Mouse (Mus musculus): ENCODE results near the gene Irf2. TPM values are rescaled to one million over a fixed set of nuclear protein-coding genes. Genes with fewer than 3 reads are reported as not detected.
A peak's percentile ranks its signal among the peaks of the same experiment; 100 is the strongest.

Gene Irf2
- total and polyA plus RNA-seq, 3 experiments: 4.9 to 19.4 TPM; not detected in 1

DNA sequence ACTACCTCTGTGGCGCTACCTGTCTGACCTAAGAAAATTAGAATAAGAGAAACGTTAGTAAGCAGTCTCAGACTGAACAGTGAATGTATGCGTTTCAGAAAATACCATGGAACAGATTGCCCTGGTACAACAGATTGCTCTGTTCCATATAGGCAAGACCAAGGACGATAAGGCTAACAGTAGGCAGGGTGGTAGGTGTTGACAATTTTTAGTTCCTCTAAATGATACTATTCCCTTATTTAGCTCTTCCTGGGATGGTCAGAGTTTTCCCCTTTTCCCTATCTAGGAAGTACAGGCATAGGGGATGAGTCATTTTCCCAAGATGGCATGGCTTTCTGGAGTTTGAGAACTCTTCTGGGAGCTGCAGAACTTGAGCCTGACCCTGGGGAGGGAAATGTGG, 73.4 kb downstream of the Irf2 start:
- peaks cover 10 to 29% of the 10 kb centered on the region in 2 experiments for H3K36me3 ChIP-seq (ENCODE audit: control insufficient read depth in 1 of 2, insufficient read depth in 2 of 2, low read length in 2 of 2)
- H3K79me2 ChIP-seq (ENCODE audit: control insufficient read depth, insufficient read depth, low read length, poor library complexity): no peaks in the 10 kb centered on the region; the same call in 1 of the 2 replicates

DNA sequence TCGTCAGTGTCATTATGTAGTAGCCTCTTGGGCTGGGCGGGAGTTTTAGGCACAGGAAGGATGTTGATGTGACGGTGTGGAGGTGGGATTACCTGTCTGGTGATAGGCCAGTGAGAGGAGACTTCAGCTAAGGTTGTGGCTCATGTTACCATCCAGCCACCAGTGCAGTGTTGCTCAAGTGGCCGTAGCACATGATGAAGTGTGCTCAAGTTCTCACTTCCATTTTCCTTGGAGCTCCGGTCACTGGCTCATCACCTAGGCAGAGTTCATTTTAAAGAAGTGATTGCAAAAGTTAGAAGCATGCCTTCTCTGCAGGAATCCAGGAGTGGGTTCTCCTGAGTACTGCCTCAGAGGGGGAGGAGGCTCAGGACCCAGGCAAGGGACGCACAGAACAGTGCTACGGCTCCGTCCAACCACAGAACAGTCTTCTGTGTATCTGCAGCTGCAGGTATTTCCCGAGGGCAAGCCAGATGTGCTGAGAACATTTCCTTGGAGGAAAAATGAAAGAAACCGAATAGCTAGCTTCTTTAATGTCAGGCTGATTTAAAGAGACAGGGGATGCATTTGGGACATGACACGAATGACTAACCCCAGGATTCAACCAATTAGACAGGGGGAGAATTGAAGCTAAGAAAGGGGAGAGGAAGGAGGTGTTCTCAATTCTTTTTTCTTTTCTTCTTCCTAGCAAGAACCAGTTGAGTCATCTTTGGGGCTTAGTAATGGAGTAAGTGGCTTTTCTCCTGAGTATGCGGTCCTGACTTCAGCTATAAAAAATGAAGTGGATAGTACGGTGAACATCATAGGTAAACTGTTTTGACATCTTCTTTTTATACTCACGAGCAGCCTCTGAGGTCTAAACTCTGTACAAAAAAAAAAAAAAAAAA, 78.8 kb downstream of the Irf2 start:
- Histone ChIP-seq H3K27ac (ENCODE audit: control insufficient read depth, low read depth, low read length) (peak overlapping the region; percentile 5; the same call in 1 of the 2 replicates), H3K36me3 (ENCODE audit: control insufficient read depth in 1 of 2, insufficient read depth in 2 of 2, low read length in 2 of 2) (peaks cover 5 to 16% of the 10 kb centered on the region in 2 experiments), H3K27me3 (ENCODE audit: control insufficient read depth in 1 of 2, insufficient read depth in 2 of 2, low read length in 2 of 2) (no peaks in the 10 kb centered on the region), H3K4me3 (ENCODE audit: control insufficient read depth in 1 of 2, insufficient read depth in 1 of 2, low read depth in 2 of 2, low read length in 2 of 2) (no peak overlapping the region), H3K9ac (ENCODE audit: control insufficient read depth, low read depth, low read length, poor library complexity, severe bottlenecking) (no peak overlapping the region), H3K4me1 (ENCODE audit: control insufficient read depth in 1 of 2, insufficient read depth in 2 of 2, low read length in 2 of 2) (peaks cover 6 to 22% of the 10 kb centered on the region in 2 experiments), H3K79me2 (ENCODE audit: control insufficient read depth, insufficient read depth, low read length, poor library complexity) (no peaks in the 10 kb centered on the region), H3K9me3 (replicated peaks; ENCODE audit: insufficient read depth, low read length) (no peaks in the 10 kb centered on the region)
- no peak for TF ChIP-seq ZC3H11A (IDR thresholded peaks at IDR 0.05; ENCODE audit: low read depth, low read length)
- no peak for TF ChIP-seq RAD21 (IDR thresholded peaks at IDR 0.05; ENCODE audit: low read depth, low read length)
- peak; percentile 63 for TF ChIP-seq MXI1 (IDR thresholded peaks at IDR 0.05; ENCODE audit: low read depth, low read length)
- 0 out of 2 replicates have a peak, but pooled peaks have one; percentile 3 for TF ChIP-seq MEF2A (IDR thresholded peaks at IDR 0.05; ENCODE audit: extremely low read depth, insufficient replicate concordance, low read depth, low read length, poor library complexity, severe bottlenecking)
- TF ChIP-seq UBTF (IDR thresholded peaks at IDR 0.05; ENCODE audit: borderline replicate concordance, insufficient read depth, low read depth, low read length): no peak
- TF ChIP-seq USF2 (IDR thresholded peaks at IDR 0.05; ENCODE audit: borderline replicate concordance in 1 of 2, insufficient read depth in 1 of 2, low read depth in 1 of 2, low read length in 2 of 2): no peak
- peak; percentile 63; the same call in 1 of the 2 replicates for TF ChIP-seq CHD1 (IDR thresholded peaks at IDR 0.05; ENCODE audit: low read depth, low read length)
- no peak for TF ChIP-seq JUND (IDR thresholded peaks at IDR 0.05; ENCODE audit: low read depth, low read length)
- 0 out of 2 replicates have a peak, but pooled peaks have one; percentile 34 for TF ChIP-seq HCFC1 (IDR thresholded peaks at IDR 0.05; ENCODE audit: low read depth, low read length)
- 0 out of 2 replicates have a peak, but pooled peaks have one; percentile 39 for TF ChIP-seq MAZ (IDR thresholded peaks at IDR 0.05; ENCODE audit: low read depth, low read length)
- TF ChIP-seq MAFK (IDR thresholded peaks at IDR 0.05; ENCODE audit: borderline replicate concordance, low read depth, low read length): 0 out of 2 replicates have a peak, but pooled peaks have one; percentile 8
- no peak for DNase-seq (ENCODE audit: low read depth, low spot score)

More for the DNA sequence above, 73.4 kb downstream of the Irf2 start:
- Histone ChIP-seq H3K4me1 (ENCODE audit: control insufficient read depth in 1 of 2, insufficient read depth in 2 of 2, low read length in 2 of 2) (peaks cover 16 to 25% of the 10 kb centered on the region in 2 experiments), H3K9me3 (replicated peaks; ENCODE audit: insufficient read depth, low read length) (no peaks in the 10 kb centered on the region), H3K27me3 (ENCODE audit: control insufficient read depth in 1 of 2, insufficient read depth in 2 of 2, low read length in 2 of 2) (no peaks in the 10 kb centered on the region), H3K27ac (ENCODE audit: control insufficient read depth, low read depth, low read length) (no peak overlapping the region), H3K9ac (ENCODE audit: control insufficient read depth, low read depth, low read length, poor library complexity, severe bottlenecking) (no peak overlapping the region), H3K4me3 (ENCODE audit: control insufficient read depth in 1 of 2, insufficient read depth in 1 of 2, low read depth in 2 of 2, low read length in 2 of 2) (no peak overlapping the region)
- no peak for DNase-seq (ENCODE audit: low read depth, low spot score)
- no peak for TF ChIP-seq MYB (IDR thresholded peaks at IDR 0.05; ENCODE audit: low read depth, low read length)
- TF ChIP-seq ETS1 (IDR thresholded peaks at IDR 0.05; ENCODE audit: low read depth, low read length): no peak
- TF ChIP-seq MAX (IDR thresholded peaks at IDR 0.05; ENCODE audit: low read length): no peak
- TF ChIP-seq TCF12 (IDR thresholded peaks at IDR 0.05; ENCODE audit: low read depth, low read length): no peak
- no peak for TF ChIP-seq POLR2AphosphoS2 (IDR thresholded peaks at IDR 0.05; ENCODE audit: low read length)
- TF ChIP-seq USF1 (IDR thresholded peaks at IDR 0.05; ENCODE audit: low read depth, low read length): no peak
- TF ChIP-seq MXI1 (IDR thresholded peaks at IDR 0.05; ENCODE audit: low read depth, low read length): no peak
- no peak for TF ChIP-seq SIN3A (IDR thresholded peaks at IDR 0.05; ENCODE audit: low read length)
- TF ChIP-seq NELFE (IDR thresholded peaks at IDR 0.05; ENCODE audit: low read depth, low read length): no peak
- TF ChIP-seq SMC3 (IDR thresholded peaks at IDR 0.05; ENCODE audit: low read depth, low read length): no peak
- no peak for TF ChIP-seq GATA1 (IDR thresholded peaks at IDR 0.05; ENCODE audit: low read depth, low read length)
- no peak for TF ChIP-seq MAZ (IDR thresholded peaks at IDR 0.05; ENCODE audit: low read depth, low read length)
- no peak for TF ChIP-seq JUND (IDR thresholded peaks at IDR 0.05; ENCODE audit: low read depth, low read length)
- no peak for TF ChIP-seq ZMIZ1 (IDR thresholded peaks at IDR 0.05; ENCODE audit: low read depth, low read length)
- TF ChIP-seq CTCF (IDR thresholded peaks at IDR 0.05 in 2 of 3, conservative IDR thresholded peaks at IDR 0.05 in 1 of 3; ENCODE audit: control insufficient read depth in 1 of 3, insufficient read depth in 1 of 3, low read depth in 2 of 3, low read length in 3 of 3, poor library complexity in 1 of 3, severe bottlenecking in 1 of 3): no peak
